Mouse (Mus musculus): ENCODE measurements around the gene Tmem170b.
"Not testable (repeated sequence)": the region's sequence is repeated elsewhere in the genome, so short reads cannot be mapped to it uniquely, and the experiment has no call there.

The Tmem170b gene

GRCm38 (mm10) chr13:41661116-41661515 is 55.4 kb downstream of the Tmem170b start:
- in situ Hi-C loops (cut with MboI; ENCODE audit: low sequenced_read_pairs): no loop called here

- in situ Hi-C loops (cut with MboI; ENCODE audit: low sequenced_read_pairs): no loop called here
Measured at GRCm38 (mm10) chr13:41662401-41663070, 56.8 kb downstream of the Tmem170b start.

- in situ Hi-C loops (cut with MboI; ENCODE audit: low sequenced_read_pairs): no loop called here
Measured at GRCm38 (mm10) chr13:41663501-41664195, 57.9 kb downstream of the Tmem170b start.

GRCm38 (mm10) chr13:41669951-41670350 is 64.2 kb downstream of the Tmem170b start:
- in situ Hi-C loops (cut with MboI; ENCODE audit: low sequenced_read_pairs): no loop called here

GRCm38 (mm10) chr13:41670386-41671130 is 64.9 kb downstream of the Tmem170b start:
- in situ Hi-C loops (cut with MboI; ENCODE audit: low sequenced_read_pairs): no loop called here

- in situ Hi-C loops (cut with MboI; ENCODE audit: low sequenced_read_pairs): no loop called here
Measured at GRCm38 (mm10) chr13:41671136-41671705, 65.5 kb downstream of the Tmem170b start.

- in situ Hi-C loops (cut with MboI; ENCODE audit: low sequenced_read_pairs): not testable (repeated sequence)
Measured at GRCm38 (mm10) chr13:41672904-41673303, 67.2 kb downstream of the Tmem170b start.

GRCm38 (mm10) chr13:41673541-41673940 is 67.8 kb downstream of the Tmem170b start:
- in situ Hi-C loops (cut with MboI; ENCODE audit: low sequenced_read_pairs): no loop called here

GRCm38 (mm10) chr13:41674608-41675007 is 68.9 kb downstream of the Tmem170b start:
- in situ Hi-C loops (cut with MboI; ENCODE audit: low sequenced_read_pairs): not testable (repeated sequence)

- in situ Hi-C loops (cut with MboI; ENCODE audit: low sequenced_read_pairs): no loop called here
Measured at GRCm38 (mm10) chr13:41675498-41675897, 69.8 kb downstream of the Tmem170b start.

GRCm38 (mm10) chr13:41675966-41676835 is 70.5 kb downstream of the Tmem170b start:
- in situ Hi-C loops (cut with MboI; ENCODE audit: low sequenced_read_pairs): no loop called here

GRCm38 (mm10) chr13:41676836-41677186 is 71.1 kb downstream of the Tmem170b start:
- in situ Hi-C loops (cut with MboI; ENCODE audit: low sequenced_read_pairs): no loop called here

- in situ Hi-C loops (cut with MboI; ENCODE audit: low sequenced_read_pairs): no loop called here
Measured at GRCm38 (mm10) chr13:41680854-41681549, 75.3 kb downstream of the Tmem170b start.

GRCm38 (mm10) chr13:41682341-41683119 is 76.8 kb downstream of the Tmem170b start:
- in situ Hi-C loops (cut with MboI; ENCODE audit: low sequenced_read_pairs): no loop called here

- in situ Hi-C loops (cut with MboI; ENCODE audit: low sequenced_read_pairs): no loop called here
Measured at GRCm38 (mm10) chr13:41683356-41684012, 77.8 kb downstream of the Tmem170b start.

- in situ Hi-C loops (cut with MboI; ENCODE audit: low sequenced_read_pairs): no loop called here
Measured at GRCm38 (mm10) chr13:41685499-41685898, 79.8 kb downstream of the Tmem170b start.

- in situ Hi-C loops (cut with MboI; ENCODE audit: low sequenced_read_pairs): no loop called here
Measured at GRCm38 (mm10) chr13:41689055-41689454, 83.3 kb downstream of the Tmem170b start.

- in situ Hi-C loops (cut with MboI; ENCODE audit: low sequenced_read_pairs): no loop called here
Measured at GRCm38 (mm10) chr13:41689598-41690045, 83.9 kb downstream of the Tmem170b start.

All from CH12F3 (cell line).